Mouse (Mus musculus) kidney, postnatal 0 days (tissue): ENCODE measurements around the gene Dop1b. TPM values are rescaled to one million over a fixed set of nuclear protein-coding genes. Genes with fewer than 3 reads are reported as not detected.
A peak's percentile ranks its signal among the peaks of the same experiment; 100 is the strongest.

Source experiments
- ATAC-seq: fragments of 200-750 bp; cut with Nextera tagmentation; replicated peaks from 2 replicates; pipeline ENCODE4 v1.8.0; 2017; ENCODE audit warnings: low read depth, moderate number of reproducible peaks, moderate TSS enrichment, moderate library complexity; ENCODE audit not compliant: low FRiP score
- DNase-seq: peaks from one replicate; pipeline ENCODE4 v3.0.0-alpha.2; 2016; ENCODE audit warnings: low spot score
- H3K27ac ChIP-seq: fragments of 300-500 bp; sonication (generic); 2 replicates; pipeline ENCODE4 v1.5.1; 2014; ENCODE audit warnings: mild to moderate bottlenecking
- H3K27me3 ChIP-seq: fragments of 300-500 bp; sonication (generic); 2 replicates; pipeline ENCODE4 v1.6.1; 2014; ENCODE audit warnings: low read length, mixed read lengths; ENCODE audit not compliant: insufficient read depth
- H3K36me3 ChIP-seq: fragments of 300-500 bp; sonication (generic); 2 replicates; pipeline ENCODE4 v1.6.1; 2014; ENCODE audit warnings: low read length, mixed read lengths; ENCODE audit not compliant: insufficient read depth
- H3K4me1 ChIP-seq: fragments of 300-500 bp; sonication (generic); replicated peaks from 2 replicates; pipeline ENCODE4 v1.6.1; 2014; ENCODE audit warnings: antibody characterized with exemption, low read length, mixed read lengths; ENCODE audit not compliant: insufficient read depth
- H3K4me2 ChIP-seq: fragments of 300-500 bp; sonication (generic); 2 replicates; pipeline ENCODE4 v1.6.1; 2014; ENCODE audit warnings: mild to moderate bottlenecking, low read length, moderate library complexity, mixed read lengths
- H3K4me3 ChIP-seq: fragments of 300-500 bp; sonication (generic); replicated peaks from 2 replicates; pipeline ENCODE4 v1.5.1; 2014; ENCODE audit warnings: low read depth, low read length
- H3K9ac ChIP-seq: fragments of 300-500 bp; sonication (generic); 2 replicates; pipeline ENCODE4 v1.6.1; 2014; ENCODE audit warnings: low read depth, low read length
- H3K9me3 ChIP-seq: fragments of 300-500 bp; sonication (generic); replicated peaks from 2 replicates; pipeline ENCODE4 v1.6.1; 2016; ENCODE audit warnings: low read length, inconsistent platforms, mixed read lengths
- CTCF ChIP-seq: IDR thresholded peaks from 2 replicates; pipeline ENCODE4 v1.5.1; 2016; ENCODE audit warnings: antibody characterized with exemption, low read depth, mild to moderate bottlenecking, moderate library complexity
- WGBS: fragments of 180-500 bp; shearing (Covaris S2); extraction: QIAGEN DNeasy Blood & Tissue Kit; methylation state at CpG from one replicate; pipeline ENCODE4 v1.1.7; 2014; 5-methylcytosine and 5-hydroxymethylcytosine counted together
- polyA plus RNA-seq: library from polyadenylated mRNA; unstranded; fragments of >200 nt; fragmentation: Nextera tagmentation; extraction: Ambion mirVana; gene quantifications from 2 replicates; pipeline ENCODE4 v1.2.1, GENCODE M21; 2015

The Dop1b gene
- polyA plus RNA-seq, 1 experiment from 2014 or later: 22.5 TPM

GRCm38 (mm10) chr16:93756622-93757021, 44.9 kb downstream of the Dop1b start:
- H3K4me1 ChIP-seq: no peaks in the 10 kb centered on the region
- DNase-seq: no peak
- H3K27ac ChIP-seq: no peak overlapping the region
- H3K36me3 ChIP-seq: 0 out of 2 replicates have a peak, but pooled peaks cover 13% of the 10 kb centered on the region
- no peak overlapping the region for H3K4me2 ChIP-seq
- no peak overlapping the region for H3K4me3 ChIP-seq
- no peak overlapping the region for H3K9ac ChIP-seq
- no peaks in the 10 kb centered on the region for H3K9me3 ChIP-seq
- WGBS: 87% methylated on average over 5 of the region's 5 CpGs
- no peaks in the 10 kb centered on the region for H3K27me3 ChIP-seq
- TF ChIP-seq CTCF: no peak
- ATAC-seq: no peak

GRCm38 (mm10) chr16:93763378-93763777, 51.7 kb downstream of the Dop1b start:
- H3K4me3 ChIP-seq: no peak overlapping the region
- whole genome bisulfite sequencing: 74% methylated on average over 6 of the region's 6 CpGs
- no peak overlapping the region for H3K27ac ChIP-seq

GRCm38 (mm10) chr16:93764597-93764996, 52.9 kb downstream of the Dop1b start:
- Histone ChIP-seq H3K36me3 (peaks cover 26% of the 10 kb centered on the region; the same call in 1 of the 2 replicates), H3K9ac (no peak overlapping the region), H3K9me3 (no peaks in the 10 kb centered on the region), H3K4me3 (no peak overlapping the region), H3K27me3 (no peaks in the 10 kb centered on the region), H3K4me2 (no peak overlapping the region), H3K27ac (no peak overlapping the region), H3K4me1 (no peaks in the 10 kb centered on the region)
- ATAC-seq (no peak), DNase-seq (peak; percentile 14)
- WGBS: 46% methylated on average over 4 of the region's 4 CpGs
- TF ChIP-seq CTCF: no peak

More at GRCm38 (mm10) chr16:93763378-93763777, 51.7 kb downstream of the Dop1b start:
- Histone ChIP-seq H3K36me3 (peaks cover 22% of the 10 kb centered on the region; the same call in 1 of the 2 replicates), H3K27me3 (no peaks in the 10 kb centered on the region), H3K4me1 (no peaks in the 10 kb centered on the region), H3K9me3 (no peaks in the 10 kb centered on the region), H3K9ac (no peak overlapping the region), H3K4me2 (no peak overlapping the region)
- ATAC-seq (no peak), DNase-seq (no peak)
- no peak for TF ChIP-seq CTCF

- ATAC-seq (0 out of 2 replicates have a peak, but pooled peaks have one; percentile 40), DNase-seq (peak; percentile 68)
- Histone ChIP-seq H3K27ac (no peak overlapping the region), H3K9ac (no peak overlapping the region), H3K36me3 (peaks cover 32% of the 10 kb centered on the region; the same call in 1 of the 2 replicates), H3K4me2 (no peak overlapping the region), H3K4me1 (no peaks in the 10 kb centered on the region), H3K4me3 (no peak overlapping the region), H3K27me3 (no peaks in the 10 kb centered on the region), H3K9me3 (no peaks in the 10 kb centered on the region)
- peak; percentile 73 for TF ChIP-seq CTCF
- 52% methylated on average over 4 of the region's 4 CpGs for WGBS
Observed at GRCm38 (mm10) chr16:93766956-93767355, 55.3 kb downstream of the Dop1b start.

GRCm38 (mm10) chr16:93767548-93767947, 55.8 kb downstream of the Dop1b start:
- DNase-seq (no peak), ATAC-seq (no peak)
- no peak overlapping the region for H3K4me3 ChIP-seq
- H3K9me3 ChIP-seq: no peaks in the 10 kb centered on the region
- H3K27me3 ChIP-seq: no peaks in the 10 kb centered on the region
- no peak overlapping the region for H3K27ac ChIP-seq
- 62% methylated on average over 6 of the region's 6 CpGs for WGBS
- no peaks in the 10 kb centered on the region for H3K4me1 ChIP-seq
- peaks cover 30% of the 10 kb centered on the region; the same call in 1 of the 2 replicates for H3K36me3 ChIP-seq
- H3K4me2 ChIP-seq: no peak overlapping the region
- TF ChIP-seq CTCF: no peak
- no peak overlapping the region for H3K9ac ChIP-seq

- Histone ChIP-seq H3K9ac (no peak overlapping the region), H3K36me3 (peaks cover 24% of the 10 kb centered on the region; the same call in 1 of the 2 replicates), H3K27me3 (no peaks in the 10 kb centered on the region), H3K9me3 (no peaks in the 10 kb centered on the region), H3K4me1 (no peaks in the 10 kb centered on the region), H3K4me3 (no peak overlapping the region), H3K4me2 (no peak overlapping the region), H3K27ac (no peak overlapping the region)
- 67% methylated on average over 15 of the region's 15 CpGs for WGBS
- ATAC-seq (no peak), DNase-seq (no peak)
- no peak for TF ChIP-seq CTCF
Observed at GRCm38 (mm10) chr16:93769621-93770020, 57.9 kb downstream of the Dop1b start.

- Histone ChIP-seq H3K9ac (no peak overlapping the region), H3K4me2 (no peak overlapping the region), H3K4me3 (no peak overlapping the region), H3K4me1 (no peaks in the 10 kb centered on the region), H3K27me3 (no peaks in the 10 kb centered on the region), H3K9me3 (no peaks in the 10 kb centered on the region), H3K27ac (peak overlapping the region; percentile 26; the same call in 1 of the 2 replicates), H3K36me3 (peaks cover 23% of the 10 kb centered on the region; the same call in 1 of the 2 replicates)
- 64% methylated on average over 32 of the region's 32 CpGs for WGBS
- DNase-seq (no peak), ATAC-seq (peak; percentile 77)
- TF ChIP-seq CTCF: no peak
Observed at GRCm38 (mm10) chr16:93770271-93770926, 58.7 kb downstream of the Dop1b start.
